Mouse (Mus musculus) intestine, embryonic 14.5 days (tissue): ENCODE measurements at regions not wholly inside any gene's neighbourhood (a gene's known extent, or its start where the extent isn't known, plus 50 kb on each side); places are given as distances from the start of the nearest gene placed in this dataset.
A peak's percentile ranks its signal among the peaks of the same experiment; 100 is the strongest.

Experiments
- ATAC-seq: fragments of 200-750 bp; cut with Nextera tagmentation; replicated peaks from 2 replicates; pipeline ENCODE4 v1.8.0; 2017; ENCODE audit warnings: low read depth, moderate number of reproducible peaks, moderate TSS enrichment, moderate library complexity; ENCODE audit not compliant: low FRiP score, low TSS enrichment
- DNase-seq: peaks from one replicate; pipeline ENCODE4 v3.0.0-alpha.2; 2018; ENCODE audit warnings: low spot score
- H3K27ac ChIP-seq: fragments of 300-500 bp; sonication (generic); 2 replicates; pipeline ENCODE4 v1.5.1; 2014; ENCODE audit warnings: low read depth, mild to moderate bottlenecking, control low read depth
- H3K27me3 ChIP-seq: fragments of 300-500 bp; sonication (generic); replicated peaks from 2 replicates; pipeline ENCODE4 v1.6.1; 2014; ENCODE audit warnings: low read length, control low read depth; ENCODE audit not compliant: control insufficient read depth, insufficient read depth
- H3K36me3 ChIP-seq: fragments of 300-500 bp; sonication (generic); 2 replicates; pipeline ENCODE4 v1.6.1; 2014; ENCODE audit warnings: low read length, control low read depth; ENCODE audit not compliant: control insufficient read depth, insufficient read depth
- H3K4me1 ChIP-seq: fragments of 300-500 bp; sonication (generic); replicated peaks from 2 replicates; pipeline ENCODE4 v1.6.1; 2014; ENCODE audit warnings: low read length, control low read depth, mixed read lengths; ENCODE audit not compliant: control insufficient read depth, insufficient read depth
- H3K4me2 ChIP-seq: fragments of 300-500 bp; sonication (generic); 2 replicates; pipeline ENCODE4 v1.6.1; 2014; ENCODE audit warnings: low read length
- H3K4me3 ChIP-seq: fragments of 300-500 bp; sonication (generic); 2 replicates; pipeline ENCODE4 v1.5.1; 2014; ENCODE audit warnings: low read depth, low read length, control low read depth, mixed read lengths
- H3K9ac ChIP-seq: fragments of 300-500 bp; sonication (generic); 2 replicates; pipeline ENCODE4 v1.6.1; 2014; ENCODE audit warnings: mild to moderate bottlenecking, low read length
- H3K9me3 ChIP-seq: fragments of 300-500 bp; sonication (generic); 2 replicates; pipeline ENCODE4 v1.6.1; 2016; ENCODE audit warnings: low read length, control low read depth; ENCODE audit not compliant: control insufficient read depth
- WGBS: fragments of 180-500 bp; shearing (Covaris S2); extraction: QIAGEN DNeasy Blood & Tissue Kit; methylation state at CpG from one replicate; pipeline ENCODE4 v1.1.7; 2014; 5-methylcytosine and 5-hydroxymethylcytosine counted together

DNA sequence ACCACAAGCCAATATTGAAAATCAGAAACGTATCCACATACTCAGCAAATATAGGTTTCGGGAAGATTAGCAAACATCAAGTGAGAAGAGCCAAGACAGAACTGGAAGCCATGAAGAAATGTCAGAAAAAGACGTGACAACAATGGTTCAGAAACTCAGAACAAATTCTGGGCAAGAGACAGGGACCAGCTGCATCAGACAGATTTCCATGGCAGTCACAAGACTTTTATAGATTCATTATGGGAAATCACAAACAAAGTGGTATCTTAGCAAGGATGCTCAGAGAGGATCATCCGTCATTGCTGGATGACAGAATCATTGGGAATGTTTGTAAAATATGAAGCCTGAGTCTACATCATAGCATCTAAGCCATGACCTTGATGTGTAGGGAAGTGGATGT lies 699.6 kb upstream of the Tenm3 start:
- Histone ChIP-seq H3K9me3 (no peaks in the 10 kb centered on the region), H3K4me1 (no peaks in the 10 kb centered on the region), H3K27ac (no peak overlapping the region), H3K36me3 (no peaks in the 10 kb centered on the region), H3K27me3 (no peaks in the 10 kb centered on the region), H3K9ac (no peak overlapping the region), H3K4me2 (no peak overlapping the region), H3K4me3 (no peak overlapping the region)
- no peak for ATAC-seq
- WGBS, result 84% methylated on average over 4 of the region's 4 CpGs
- no peak for DNase-seq

DNA sequence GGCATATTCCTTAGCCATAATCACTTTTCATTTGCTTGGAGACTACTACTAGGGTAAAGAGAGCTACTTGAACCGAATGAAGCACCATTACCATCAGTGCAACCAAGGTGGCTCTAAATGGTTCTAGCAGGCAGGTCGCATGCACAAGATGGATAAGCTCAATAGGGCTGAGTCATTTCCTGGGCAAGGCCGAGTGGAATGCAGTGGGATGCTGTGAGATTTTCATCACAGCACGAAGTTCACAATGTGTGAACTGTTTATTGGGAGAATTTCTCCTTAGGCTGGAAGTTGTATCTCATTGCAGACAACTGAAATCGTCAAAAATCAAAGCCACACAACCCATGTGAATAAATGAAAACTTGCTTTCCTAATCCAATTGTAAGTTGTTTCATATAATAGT lies 697.6 kb upstream of the Tenm3 start:
- Histone ChIP-seq H3K9me3 (no peaks in the 10 kb centered on the region), H3K4me3 (no peak overlapping the region), H3K9ac (no peak overlapping the region), H3K36me3 (no peaks in the 10 kb centered on the region), H3K4me2 (no peak overlapping the region), H3K4me1 (no peaks in the 10 kb centered on the region), H3K27ac (no peak overlapping the region), H3K27me3 (no peaks in the 10 kb centered on the region)
- DNase-seq (no peak), ATAC-seq (no peak)
- WGBS, result 57% methylated on average over 5 of the region's 5 CpGs

DNA sequence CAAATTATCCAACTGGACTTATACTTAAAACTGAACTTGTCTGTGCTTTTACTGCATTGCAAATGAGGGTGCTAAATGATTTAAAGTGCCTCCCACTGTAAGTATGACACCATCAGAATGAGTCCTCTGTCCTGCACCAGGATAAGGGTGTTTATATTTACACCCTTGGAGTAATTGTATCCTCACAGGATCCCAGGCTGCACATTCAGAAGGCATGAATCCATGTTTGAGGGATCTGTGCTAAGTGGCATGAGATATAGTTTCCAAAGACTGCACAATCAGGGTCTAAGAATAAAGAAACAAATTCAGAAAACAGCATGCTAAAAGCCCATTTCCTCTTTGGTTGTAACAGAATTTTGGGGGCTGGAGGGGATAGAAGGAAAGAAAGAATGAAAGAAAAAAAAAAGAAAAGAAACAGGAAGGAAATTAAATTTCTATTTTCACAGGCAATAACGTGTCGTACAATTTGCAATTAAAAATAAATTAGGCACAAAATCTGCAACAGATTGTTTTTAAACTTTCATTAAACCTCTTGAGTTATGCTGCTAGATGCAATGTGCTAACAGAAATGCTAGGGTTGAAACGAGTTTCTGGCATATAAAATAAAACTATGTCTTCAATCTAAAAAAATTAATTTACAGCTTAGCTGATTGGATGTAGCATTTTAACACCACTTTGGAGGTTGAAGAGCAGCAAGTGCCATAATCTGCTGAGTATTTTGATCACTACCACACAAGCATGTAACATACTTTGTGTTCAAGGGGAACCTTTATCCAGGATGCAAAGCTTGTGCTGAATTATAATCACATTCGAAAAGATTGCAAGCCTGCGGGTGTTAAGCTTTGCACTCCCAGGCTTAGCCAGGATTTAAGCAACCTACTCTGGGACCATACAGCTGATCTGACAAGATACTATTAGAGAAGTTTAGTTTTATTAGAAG lies 689.9 kb upstream of the Tenm3 start:
- Histone ChIP-seq H3K9me3 (no peaks in the 10 kb centered on the region), H3K36me3 (no peaks in the 10 kb centered on the region), H3K27ac (no peak overlapping the region), H3K4me2 (no peak overlapping the region), H3K4me1 (no peaks in the 10 kb centered on the region), H3K9ac (no peak overlapping the region), H3K4me3 (no peak overlapping the region), H3K27me3 (no peaks in the 10 kb centered on the region)
- WGBS, result 80% methylated on average over 5 of the region's 5 CpGs
- ATAC-seq (no peak), DNase-seq (no peak)

DNA sequence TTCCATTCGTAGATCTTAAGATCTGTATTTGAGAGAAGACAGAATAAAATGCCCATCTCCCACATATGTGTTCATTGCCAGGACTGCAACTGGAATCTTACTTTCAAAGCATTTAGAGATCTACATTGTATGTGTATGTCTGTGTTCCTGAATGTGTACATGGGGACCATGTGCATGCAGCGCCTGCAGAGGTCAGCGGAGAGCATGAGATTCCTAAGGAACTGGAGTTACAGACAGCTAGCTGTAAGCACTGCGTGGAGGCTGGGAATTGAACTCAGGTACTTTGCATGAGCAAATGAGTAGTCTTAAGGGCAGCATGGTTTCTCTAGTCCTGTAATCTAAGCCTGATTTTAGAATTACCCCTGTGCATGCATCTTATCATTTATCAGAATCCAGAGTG lies 685.5 kb upstream of the Tenm3 start:
- Histone ChIP-seq H3K4me1 (no peaks in the 10 kb centered on the region), H3K4me3 (no peak overlapping the region), H3K9me3 (no peaks in the 10 kb centered on the region), H3K27me3 (no peaks in the 10 kb centered on the region), H3K36me3 (no peaks in the 10 kb centered on the region), H3K4me2 (no peak overlapping the region), H3K9ac (no peak overlapping the region), H3K27ac (no peak overlapping the region)
- DNase-seq, result no peak
- ATAC-seq, result no peak
- 76% methylated on average over 4 of the region's 4 CpGs for WGBS

DNA sequence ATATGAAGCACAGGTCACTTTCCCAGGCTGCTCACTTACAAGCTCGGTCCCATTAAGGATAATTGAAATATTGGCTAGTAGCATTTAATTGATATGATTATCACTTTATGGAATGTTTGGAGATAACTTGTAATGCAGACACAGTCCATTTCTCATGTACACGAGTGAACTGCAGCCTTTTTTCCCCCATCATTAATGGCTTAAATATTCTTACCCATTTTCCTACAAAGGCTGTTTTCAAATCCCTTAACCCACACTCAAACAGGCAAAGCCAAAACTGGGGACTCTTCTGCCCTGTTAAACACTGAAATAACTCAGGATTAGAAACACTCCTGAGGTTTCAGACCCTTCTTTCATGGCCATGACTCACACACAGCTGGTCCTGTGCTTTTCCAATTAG lies 649.2 kb upstream of the Tenm3 start:
- DNase-seq (no peak), ATAC-seq (no peak)
- 68% methylated on average over 2 of the region's 2 CpGs for WGBS
- no peaks in the 10 kb centered on the region for H3K36me3 ChIP-seq
- H3K4me3 ChIP-seq, result no peak overlapping the region
- no peak overlapping the region for H3K4me2 ChIP-seq
- no peak overlapping the region for H3K9ac ChIP-seq
- no peaks in the 10 kb centered on the region for H3K4me1 ChIP-seq
- H3K27ac ChIP-seq, result no peak overlapping the region
- no peaks in the 10 kb centered on the region for H3K27me3 ChIP-seq
- H3K9me3 ChIP-seq, result no peaks in the 10 kb centered on the region

DNA sequence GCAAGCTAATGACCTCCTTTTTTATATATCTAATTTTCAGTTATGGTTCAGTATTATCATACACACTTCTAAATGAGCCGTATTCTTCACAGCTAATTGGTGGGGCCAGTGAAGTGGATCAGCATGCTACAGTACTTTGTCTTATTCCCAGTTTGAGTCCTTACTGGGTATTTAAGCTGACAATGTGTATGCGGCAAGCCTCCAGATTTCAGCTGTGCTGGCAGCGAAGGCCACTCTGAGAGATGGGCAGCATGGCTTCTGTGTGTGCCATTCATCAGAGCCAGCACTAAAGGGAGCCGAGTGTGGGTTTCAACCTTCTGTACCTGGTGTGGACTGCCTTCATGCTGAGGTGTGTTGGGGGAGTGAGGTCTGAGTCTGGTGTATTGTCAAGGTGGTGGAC lies 641.5 kb upstream of the Tenm3 start:
- ATAC-seq (no peak), DNase-seq (no peak)
- 85% methylated on average over 4 of the region's 4 CpGs for WGBS
- no peaks in the 10 kb centered on the region for H3K9me3 ChIP-seq
- no peak overlapping the region for H3K4me2 ChIP-seq
- no peaks in the 10 kb centered on the region for H3K4me1 ChIP-seq
- H3K36me3 ChIP-seq, result no peaks in the 10 kb centered on the region
- H3K4me3 ChIP-seq, result no peak overlapping the region
- no peak overlapping the region for H3K27ac ChIP-seq
- no peaks in the 10 kb centered on the region for H3K27me3 ChIP-seq
- no peak overlapping the region for H3K9ac ChIP-seq

DNA sequence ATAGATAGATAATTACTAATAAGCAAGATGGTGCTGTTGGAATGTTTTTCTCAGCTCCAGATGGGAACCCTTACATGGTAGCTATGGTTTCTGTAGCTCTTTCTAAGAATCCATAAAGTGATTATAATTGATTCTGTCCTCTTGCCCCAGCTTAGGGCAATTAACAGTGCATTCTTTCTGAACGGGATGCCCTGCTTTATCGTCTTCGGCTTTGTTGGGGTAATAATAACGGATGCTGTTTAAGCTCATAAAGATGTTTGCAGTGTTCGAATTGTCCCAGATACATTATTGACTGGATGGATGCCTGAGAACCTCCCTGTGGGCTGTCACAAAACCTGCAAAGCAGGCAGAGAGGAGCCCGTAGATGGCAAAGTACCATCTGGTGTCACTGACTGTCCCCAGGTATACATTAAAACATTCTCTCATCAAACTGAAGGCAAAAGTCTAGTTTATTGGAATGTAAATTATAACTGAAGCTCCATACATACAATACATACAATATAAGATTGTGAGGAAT lies 637.8 kb upstream of the Tenm3 start:
- no peaks in the 10 kb centered on the region for H3K9me3 ChIP-seq
- H3K27ac ChIP-seq, result no peak overlapping the region
- no peaks in the 10 kb centered on the region for H3K4me1 ChIP-seq
- H3K36me3 ChIP-seq, result no peaks in the 10 kb centered on the region
- ATAC-seq (no peak), DNase-seq (no peak)
- no peak overlapping the region for H3K9ac ChIP-seq
- H3K4me2 ChIP-seq, result no peak overlapping the region
- H3K4me3 ChIP-seq, result no peak overlapping the region
- WGBS, result 80% methylated on average over 6 of the region's 6 CpGs
- no peaks in the 10 kb centered on the region for H3K27me3 ChIP-seq

DNA sequence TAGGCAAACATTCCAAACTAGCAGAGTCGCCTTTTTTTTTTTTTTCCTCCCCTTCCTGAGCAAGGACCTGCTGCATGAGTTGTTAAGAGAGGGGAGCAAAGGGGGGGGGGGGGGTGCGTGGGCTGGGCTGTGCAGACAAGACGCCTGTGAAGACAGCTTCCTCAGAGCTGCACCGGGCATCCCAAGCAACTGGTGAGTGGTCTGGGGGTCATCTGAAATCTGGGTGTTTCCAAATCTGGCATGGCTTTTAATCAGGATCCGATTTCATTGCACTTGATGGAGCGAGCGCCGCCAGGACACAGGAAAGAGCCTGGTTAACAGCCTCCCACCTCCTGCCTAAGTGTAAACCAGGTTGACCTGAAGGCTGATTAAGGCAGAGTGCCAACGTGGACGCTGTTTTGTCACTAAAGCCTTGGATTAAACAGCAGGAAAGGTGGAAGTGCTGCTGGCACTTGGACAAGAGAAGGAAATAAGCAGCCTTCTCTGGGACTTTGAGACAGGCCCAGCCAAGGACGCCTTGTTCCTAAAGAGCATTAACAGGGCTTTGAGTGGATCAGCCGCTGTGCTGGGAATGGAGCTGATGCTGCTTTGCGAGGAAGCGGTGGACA lies 622.3 kb upstream of the Tenm3 start:
- Histone ChIP-seq H3K9ac (no peak overlapping the region), H3K4me3 (no peak overlapping the region), H3K4me1 (no peaks in the 10 kb centered on the region), H3K36me3 (no peaks in the 10 kb centered on the region), H3K27ac (no peak overlapping the region), H3K9me3 (no peaks in the 10 kb centered on the region), H3K27me3 (no peaks in the 10 kb centered on the region), H3K4me2 (peak overlapping the region; percentile 22)
- DNase-seq (no peak), ATAC-seq (no peak)
- 21% methylated on average over 14 of the region's 14 CpGs for WGBS
